Mouse (Mus musculus) heart, adult 2 months (tissue): ENCODE data around the gene Arl4c.

Experiments
- CTCF ChIP-seq: fragments of 200-600 bp; IDR thresholded peaks from 2 replicates; pipeline ENCODE4 v1.8.1; 2022; ENCODE audit warnings: antibody characterized with exemption, mild to moderate bottlenecking, moderate library complexity
- POLR2A ChIP-seq: fragments of 200-500 bp; IDR thresholded peaks from 2 replicates; pipeline ENCODE4 v1.6.1; 2011; ENCODE audit warnings: mild to moderate bottlenecking, low read depth, low read length, control low read depth; ENCODE audit not compliant: insufficient read depth

GRCm38 (mm10) chr1:88698131-88698530, 3.9 kb downstream of the Arl4c start:
- TF ChIP-seq CTCF (no peak), POLR2A (no peak)
